9 mouse cellular contexts compared by ENCODE assay signal in genomic region chr15:79650569-79650968, GRCm38 (mm10). TPM values are rescaled to one million over a fixed set of nuclear protein-coding genes. Genes with fewer than 3 reads are reported as not detected.
DNase-seq lines count a peak whose midpoint lies in the region; ATAC-seq and TF ChIP-seq lines count a peak whose summit lies in the region.
"Had no signal": no experiment of that assay in that cellular context is flagged by ENCODE, and none has a peak within 500 bp of the region (broad histone marks: within the 10 kb centered on the region; RNA-seq: fewer than 3 reads in every experiment).

No protein-coding gene starts in this region.

- TF ChIP-seq POLR2A in liver, adult 2 months (IDR thresholded peaks at IDR 0.05; ENCODE audit: extremely low read depth, insufficient read depth, low read length), result no peak

- no peak overlapping the region for H3K4me3 ChIP-seq in liver, adult 2 months (ENCODE audit: insufficient read depth, low read depth, low read length)
- no peak overlapping the region for H3K4me3 ChIP-seq in liver, embryonic 11.5 days (ENCODE audit: low read depth, low read length)
- H3K4me3 ChIP-seq in lung, embryonic 16.5 days (ENCODE audit: low read length), result no peak overlapping the region
- H3K4me3 ChIP-seq: myocyte had no signal

- H3K4me2 ChIP-seq in liver, embryonic 11.5 days, result no peak overlapping the region
- H3K4me2 ChIP-seq in lung, embryonic 16.5 days (ENCODE audit: low read depth, low read length), result no peak overlapping the region

- intact Hi-C loops in left cerebral cortex, postnatal 36 days (cut with DNase I), result loop anchor here (10.0 kb wide), 1 partner anchor 426 kb away; the partner anchor contains the start of genes Gm49486 and Pick1

- no peaks in the 10 kb centered on the region for H3K4me1 ChIP-seq in liver, adult 2 months (ENCODE audit: control insufficient read depth, insufficient read depth, low read length)
- no peaks in the 10 kb centered on the region for H3K4me1 ChIP-seq in liver, embryonic 11.5 days (replicated peaks; ENCODE audit: control insufficient read depth, insufficient read depth, low read length)
- no peaks in the 10 kb centered on the region for H3K4me1 ChIP-seq in lung, embryonic 16.5 days (replicated peaks; ENCODE audit: control insufficient read depth, insufficient read depth, low read length)

- peak; percentile 62; the same call in 1 of the 2 replicates for TF ChIP-seq CTCF in liver, adult 2 months (IDR thresholded peaks at IDR 0.05; ENCODE audit: low read depth, low read length)

- DNase-seq in cerebellum, postnatal 10 days, result peak; percentile 72 to 82
- no peak for DNase-seq in cerebellum, adult 11 months
- DNase-seq in liver, adult 2 months (ENCODE audit: extremely low read depth, low read depth, low spot score), result no peak
- DNase-seq in liver, embryonic 11.5 days (ENCODE audit: low spot score), result no peak
- peak; percentile 53 for DNase-seq in embryo, embryonic 10.5 days (ENCODE audit: low spot score)
- DNase-seq in splenic B cell, adult 2 months (ENCODE audit: low read depth, low spot score), result peak; percentile 86
- DNase-seq in left cerebral cortex, postnatal 36 days (ENCODE audit: low spot score in 2 of 2), result no peak

- H3K36me3 ChIP-seq in liver, adult 2 months (ENCODE audit: control insufficient read depth, insufficient read depth, low read length), result no peaks in the 10 kb centered on the region
- H3K36me3 ChIP-seq in liver, embryonic 11.5 days (ENCODE audit: control insufficient read depth, insufficient read depth, low read length), result no peaks in the 10 kb centered on the region
- no peaks in the 10 kb centered on the region for H3K36me3 ChIP-seq in lung, embryonic 16.5 days (ENCODE audit: control insufficient read depth, insufficient read depth, low read length)
- H3K36me3 ChIP-seq in splenic B cell, adult 2 months (ENCODE audit: control insufficient read depth, insufficient read depth, low read length, poor library complexity, severe bottlenecking), result no peaks in the 10 kb centered on the region

- H3K27ac ChIP-seq in liver, adult 2 months (replicated peaks; ENCODE audit: insufficient read depth, low read depth, low read length), result no peak overlapping the region
- H3K27ac ChIP-seq in liver, embryonic 11.5 days (ENCODE audit: low read depth, low read length), result no peak overlapping the region
- H3K27ac ChIP-seq in lung, embryonic 16.5 days (ENCODE audit: low read length), result no peak overlapping the region

- H3K9ac ChIP-seq in liver, adult 2 months (ENCODE audit: low read depth, low read length), result no peak overlapping the region
- H3K9ac ChIP-seq in liver, embryonic 11.5 days (ENCODE audit: low read depth, low read length), result no peak overlapping the region
- H3K9ac ChIP-seq in lung, embryonic 16.5 days (ENCODE audit: low read length), result no peak overlapping the region

- no peaks in the 10 kb centered on the region for H3K79me2 ChIP-seq in liver, adult 2 months (ENCODE audit: control insufficient read depth, insufficient read depth, low read length)

- ATAC-seq in liver, embryonic 11.5 days (replicated peaks; ENCODE audit: low FRiP score), result no peak
- 0 out of 2 replicates have a peak, but pooled peaks have one; percentile 5 for ATAC-seq in lung, embryonic 16.5 days (ENCODE audit: low read depth)

- no peaks in the 10 kb centered on the region for H3K27me3 ChIP-seq in liver, adult 2 months (ENCODE audit: control insufficient read depth, insufficient read depth, low read length)
- H3K27me3 ChIP-seq in liver, embryonic 11.5 days (replicated peaks; ENCODE audit: control insufficient read depth, insufficient read depth, low read length), result no peaks in the 10 kb centered on the region
- H3K27me3 ChIP-seq in lung, embryonic 16.5 days (ENCODE audit: control insufficient read depth, insufficient read depth, low read depth, low read length), result no peaks in the 10 kb centered on the region
- H3K27me3 ChIP-seq in splenic B cell, adult 2 months (ENCODE audit: control insufficient read depth, insufficient read depth, low read length, poor library complexity, severe bottlenecking), result no peaks in the 10 kb centered on the region

- no peaks in the 10 kb centered on the region for H3K9me3 ChIP-seq in liver, embryonic 11.5 days (ENCODE audit: control insufficient read depth, low read length)
- peaks cover 2% of the 10 kb centered on the region; the same call in 1 of the 2 replicates for H3K9me3 ChIP-seq in lung, embryonic 16.5 days (ENCODE audit: control insufficient read depth, low read length)

RNA-seq across cellular contexts. Expression of gene Fam227a, which starts 8.2 kb away (rescaled TPM):
- 0.83 and 1.1 TPM in 2 replicates for total RNA-seq in liver, adult 2 months (2014; rRNA removed)
- polyA plus RNA-seq in liver, adult 2 months (2012; rRNA removed), result 0.14 and 0.20 TPM in 2 replicates
- polyA plus RNA-seq in liver, embryonic 11.5 days (2014; fragmentation: Nextera tagmentation; extraction: Ambion mirVana), result 0.32 and 0.74 TPM in 2 replicates
- polyA plus RNA-seq in lung, embryonic 16.5 days (2015; fragmentation: Nextera tagmentation; extraction: Ambion mirVana), result 1.4 and 1.8 TPM in 2 replicates
- 10 to 100 TPM in 1 of 2 experiments, 1 to 10 TPM in 1; 8.0 to 13.2 TPM for total RNA-seq in left cerebral cortex, postnatal 36 days (2021)

RNA-seq across cellular contexts. Expression of gene Cby1, which starts 8.4 kb away (rescaled TPM):
- 6.6 and 6.8 TPM in 2 replicates for total RNA-seq in liver, adult 2 months (2014; rRNA removed)
- 3.3 and 4.4 TPM in 2 replicates for polyA plus RNA-seq in liver, adult 2 months (2012; rRNA removed)
- 32.9 and 34.1 TPM in 2 replicates for polyA plus RNA-seq in liver, embryonic 11.5 days (2014; fragmentation: Nextera tagmentation; extraction: Ambion mirVana)
- polyA plus RNA-seq in lung, embryonic 16.5 days (2015; fragmentation: Nextera tagmentation; extraction: Ambion mirVana), result 72.4 and 73.0 TPM in 2 replicates
- total RNA-seq in left cerebral cortex, postnatal 36 days (2021), result 10 to 100 TPM; 43.5 to 56.1 TPM

RNA-seq across cellular contexts. Expression of gene Tomm22, which starts 20.1 kb away (rescaled TPM):
- 46.0 and 52.8 TPM in 2 replicates for total RNA-seq in liver, adult 2 months (2014; rRNA removed)
- polyA plus RNA-seq in liver, adult 2 months (2012; rRNA removed), result 22.2 and 23.9 TPM in 2 replicates
- 306 and 326 TPM in 2 replicates for polyA plus RNA-seq in liver, embryonic 11.5 days (2014; fragmentation: Nextera tagmentation; extraction: Ambion mirVana)
- polyA plus RNA-seq in lung, embryonic 16.5 days (2015; fragmentation: Nextera tagmentation; extraction: Ambion mirVana), result 225 and 239 TPM in 2 replicates
- 10 to 100 TPM; 90.7 to 100.0 TPM for total RNA-seq in left cerebral cortex, postnatal 36 days (2021)

RNA-seq across cellular contexts. Expression of gene Josd1, which starts 37.1 kb away (rescaled TPM):
- total RNA-seq in liver, adult 2 months (2014; rRNA removed), result 19.0 and 25.6 TPM in 2 replicates
- polyA plus RNA-seq in liver, adult 2 months (2012; rRNA removed), result 21.9 and 22.6 TPM in 2 replicates
- polyA plus RNA-seq in liver, embryonic 11.5 days (2014; fragmentation: Nextera tagmentation; extraction: Ambion mirVana), result 25.9 and 28.3 TPM in 2 replicates
- 15.8 and 16.1 TPM in 2 replicates for polyA plus RNA-seq in lung, embryonic 16.5 days (2015; fragmentation: Nextera tagmentation; extraction: Ambion mirVana)
- 10 to 100 TPM; 64.0 to 69.3 TPM for total RNA-seq in left cerebral cortex, postnatal 36 days (2021)

RNA-seq across cellular contexts. Expression of gene Gtpbp1, which starts 40.1 kb away (rescaled TPM):
- 8.1 and 8.5 TPM in 2 replicates for total RNA-seq in liver, adult 2 months (2014; rRNA removed)
- 12.8 and 13.2 TPM in 2 replicates for polyA plus RNA-seq in liver, adult 2 months (2012; rRNA removed)
- 58.8 and 61.8 TPM in 2 replicates for polyA plus RNA-seq in liver, embryonic 11.5 days (2014; fragmentation: Nextera tagmentation; extraction: Ambion mirVana)
- 30.1 and 30.4 TPM in 2 replicates for polyA plus RNA-seq in lung, embryonic 16.5 days (2015; fragmentation: Nextera tagmentation; extraction: Ambion mirVana)
- total RNA-seq in left cerebral cortex, postnatal 36 days (2021), result 10 to 100 TPM; 45.1 to 47.1 TPM

Comparison
In these comparisons a context has a peak if more than half of its experiments do, and no peak if none do; other contexts are left out.
1. DNase-seq: peak in cerebellum, postnatal 10 days (2 of 2), embryo, embryonic 10.5 days (single experiment) and splenic B cell, adult 2 months (single experiment); none in cerebellum, adult 11 months (single experiment), liver, adult 2 months (single experiment), liver, embryonic 11.5 days (single experiment) and left cerebral cortex, postnatal 36 days (0 of 2).